Mouse (Mus musculus): ENCODE data around the gene Magee1.
A peak's percentile ranks its signal among the peaks of the same experiment; 100 is the strongest.
"Not testable (repeated sequence)": the region's sequence is repeated elsewhere in the genome, so short reads cannot be mapped to it uniquely, and the experiment has no call there.

The Magee1 gene

DNA sequence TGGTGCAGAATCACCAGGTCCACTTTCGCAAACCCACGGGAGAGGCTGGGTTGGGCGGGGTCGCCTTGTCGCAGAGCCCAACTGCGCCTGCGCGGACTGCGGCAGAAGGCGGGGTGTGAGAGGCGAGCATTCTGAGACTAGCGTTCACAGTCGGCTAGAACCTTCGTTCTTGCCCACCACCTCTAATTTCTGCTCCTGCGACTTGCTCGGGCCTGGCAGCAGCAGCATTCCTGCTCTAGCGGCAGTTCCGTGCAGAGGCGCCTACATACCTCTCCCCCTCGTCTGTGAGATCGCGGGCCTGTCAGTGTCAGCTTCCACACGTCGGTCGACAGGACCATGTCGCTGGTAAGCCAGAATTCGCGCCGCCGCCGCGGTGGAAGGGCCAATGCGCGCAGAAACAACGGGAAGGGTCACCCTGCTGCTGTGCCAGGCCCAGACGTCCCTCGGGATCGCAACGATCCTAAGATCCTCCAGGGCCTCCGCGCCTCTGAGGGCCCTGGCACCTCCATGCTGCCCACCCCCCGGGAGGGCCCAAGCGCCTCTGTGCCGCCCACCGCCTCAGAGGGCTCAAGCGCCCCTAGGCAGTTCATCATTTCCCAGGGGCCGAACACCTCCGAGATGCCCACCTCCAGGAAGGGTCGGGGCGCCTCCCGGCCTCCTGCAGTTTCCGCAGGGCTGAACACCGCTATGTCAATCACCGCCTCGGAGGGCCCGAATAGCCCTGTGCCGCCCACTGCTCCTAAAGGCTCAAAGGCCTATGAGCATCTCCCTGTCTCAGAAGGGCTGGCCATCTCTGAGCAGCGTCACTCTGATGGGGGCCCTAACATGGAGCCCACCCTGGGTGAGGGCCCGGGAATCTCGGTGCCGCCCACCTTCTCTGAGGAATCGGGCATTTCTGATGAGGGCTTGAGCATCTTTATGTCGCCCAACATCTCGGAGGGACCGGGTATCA is at the start of gene Magee1:
Magee1 (plus strand) TSS at position 104 of the 952 bp plus-strand sequence.
- peak; percentile 70 for DNase-seq

DNA sequence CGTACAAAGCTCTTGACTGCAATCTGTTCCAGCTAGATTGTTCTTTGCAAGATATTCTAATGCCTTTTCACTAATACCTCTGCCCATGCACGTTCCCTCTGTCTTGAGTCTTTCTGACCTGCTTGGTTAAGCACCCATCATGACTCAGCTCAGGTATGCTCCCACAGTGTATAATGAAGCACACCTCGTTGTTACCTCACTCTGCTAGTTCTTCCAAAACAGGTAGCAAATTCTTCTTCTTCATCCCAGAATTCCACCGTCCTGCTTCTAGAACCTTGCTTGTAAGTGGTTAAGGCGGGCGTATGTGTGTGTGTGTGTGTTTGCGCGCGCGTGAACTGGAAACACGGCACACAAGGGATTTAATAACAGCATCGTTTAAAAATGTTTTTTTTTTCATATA is 41.0 kb upstream of the Magee1 start:
- no peak for DNase-seq

DNA sequence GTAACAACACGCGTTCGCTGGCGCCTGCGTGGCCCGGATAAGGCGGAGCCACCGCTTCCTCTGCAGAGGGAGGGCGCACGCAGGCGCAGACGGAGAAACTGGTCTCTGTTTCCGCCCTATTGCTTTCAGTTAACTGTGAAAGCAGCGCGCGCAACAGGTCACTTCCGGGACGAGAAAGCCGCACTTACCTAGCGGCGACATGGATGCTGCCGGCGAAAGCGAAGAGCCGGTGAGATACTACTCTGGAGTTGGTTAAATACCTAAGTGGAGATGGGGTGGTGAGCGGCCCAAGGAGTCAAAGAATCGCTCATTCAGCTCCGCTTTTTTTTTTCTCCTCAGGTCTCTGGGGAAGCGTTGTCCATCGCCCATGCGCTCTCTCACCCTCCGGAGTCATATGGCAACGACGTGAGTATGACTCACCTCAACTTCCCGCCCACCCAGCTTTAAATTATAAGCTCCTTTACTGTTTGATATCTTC is 40.5 kb upstream of the Magee1 start, which contains the start of gene Pbdc1:
Pbdc1 (plus strand) TSS at position 142 of the 478 bp plus-strand sequence.
- DNase-seq: peak; percentile 91

DNA sequence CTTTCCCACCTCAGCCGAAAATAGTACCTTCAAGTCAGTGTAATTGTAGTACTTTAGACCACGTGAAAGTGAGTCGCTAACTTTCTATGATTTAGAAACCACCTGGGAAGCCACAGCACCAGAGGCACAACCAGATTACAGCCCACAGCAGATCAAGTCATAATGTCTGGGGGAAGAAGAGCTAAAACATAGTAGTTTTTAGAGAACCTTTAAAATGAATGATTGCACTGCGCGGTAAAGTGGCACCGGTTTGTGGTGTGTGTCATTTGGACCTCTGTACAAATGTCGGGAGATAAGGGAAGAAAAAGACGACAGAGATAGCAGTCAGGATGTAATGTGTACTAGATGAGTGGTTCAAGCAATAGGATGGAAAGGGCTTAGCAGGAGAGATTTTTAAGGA is 40.1 kb upstream of the Magee1 start:
- DNase-seq: no peak

DNA sequence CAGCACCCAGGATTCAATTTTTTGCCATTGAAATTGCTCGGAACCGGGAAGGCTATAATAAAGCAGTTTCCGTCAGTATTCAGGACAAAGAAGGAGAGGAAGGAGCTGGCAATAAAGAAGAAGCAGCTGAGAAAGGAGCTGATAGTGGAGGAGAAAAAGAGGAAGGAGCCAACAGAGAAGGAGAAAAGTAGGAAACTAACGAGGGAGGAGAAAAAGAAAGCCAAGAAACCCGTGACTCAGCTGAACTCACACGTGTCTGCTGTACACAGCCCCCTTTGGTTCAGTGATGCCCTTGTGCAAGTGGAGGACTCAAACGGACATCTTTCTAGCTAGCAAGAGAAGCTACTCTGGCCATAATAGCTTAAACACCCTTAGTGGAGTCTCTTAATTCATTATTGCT is 37.2 kb upstream of the Magee1 start:
- DNase-seq: not testable (repeated sequence)

DNA sequence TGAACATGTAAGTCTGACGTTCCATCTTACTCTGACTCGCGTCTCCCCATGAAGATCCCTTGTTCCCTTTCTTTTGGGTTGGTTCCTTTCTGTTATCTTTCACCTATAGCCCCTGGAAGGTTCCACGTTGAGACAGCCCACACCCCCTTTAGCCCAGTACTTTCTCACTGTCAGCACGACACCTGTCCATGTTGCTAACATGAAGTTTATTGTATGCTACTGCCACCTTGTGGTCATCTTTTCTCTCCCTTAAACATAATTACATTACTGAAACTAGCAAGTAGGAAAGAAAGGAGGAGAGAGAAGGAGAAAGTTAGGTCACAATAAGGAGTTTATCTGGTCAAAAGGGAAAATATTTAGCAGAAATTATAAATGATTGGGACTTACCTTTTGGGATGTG is 16.0 kb upstream of the Magee1 start:
- DNase-seq: peak; percentile 15

DNA sequence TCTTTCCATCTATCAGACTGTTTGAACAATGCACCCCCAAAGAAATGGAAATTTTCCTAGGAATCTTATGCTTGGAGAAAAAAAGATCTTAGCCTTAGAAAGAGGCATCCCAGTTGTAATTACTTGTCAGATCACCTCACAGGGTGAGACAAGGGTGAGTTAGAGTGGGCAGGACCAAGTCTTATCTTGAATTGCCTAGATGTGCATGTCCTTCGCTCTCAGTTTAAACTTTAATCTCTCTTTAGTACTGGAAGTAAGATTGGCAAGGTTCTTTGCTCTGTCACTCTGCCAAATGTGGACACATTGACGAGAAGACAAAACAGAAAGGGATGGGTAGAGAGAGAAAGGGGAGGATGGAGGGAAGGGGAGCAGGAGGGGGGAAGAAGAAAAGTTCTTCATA is 5.2 kb upstream of the Magee1 start:
- peak; percentile 2 for DNase-seq

DNA sequence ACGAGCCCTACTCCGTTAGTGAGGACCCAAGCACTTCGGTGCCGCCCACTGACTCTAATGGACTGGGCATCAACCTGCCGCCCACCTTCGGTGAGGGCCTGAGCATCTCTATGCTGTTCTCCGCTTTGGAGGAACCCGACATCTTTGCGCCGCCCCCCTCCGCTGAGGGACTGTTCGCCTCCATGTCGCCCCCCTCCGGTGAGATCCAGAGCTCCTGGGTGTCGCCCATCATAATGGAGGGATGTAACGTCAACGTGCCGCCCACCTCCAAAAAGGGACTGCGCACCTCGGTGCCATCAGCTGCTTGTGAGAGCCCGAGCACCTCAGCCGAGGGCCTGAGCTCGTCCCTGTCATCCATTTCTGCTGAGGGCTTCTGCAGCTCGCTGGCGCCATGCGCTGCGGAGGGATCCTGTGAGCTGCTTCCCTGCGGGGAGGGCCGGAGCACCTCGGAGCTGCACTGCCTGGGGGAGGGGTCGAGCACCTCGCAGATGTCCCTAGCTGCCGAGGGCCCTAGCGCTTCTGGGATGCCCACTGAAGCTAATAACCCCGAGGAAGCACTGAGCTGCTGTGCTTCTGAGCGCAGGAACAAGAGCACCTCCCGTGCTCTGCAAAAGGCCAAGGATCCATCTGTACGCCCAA is 1.2 kb downstream of the Magee1 start:
- peak; percentile 67 for DNase-seq

DNA sequence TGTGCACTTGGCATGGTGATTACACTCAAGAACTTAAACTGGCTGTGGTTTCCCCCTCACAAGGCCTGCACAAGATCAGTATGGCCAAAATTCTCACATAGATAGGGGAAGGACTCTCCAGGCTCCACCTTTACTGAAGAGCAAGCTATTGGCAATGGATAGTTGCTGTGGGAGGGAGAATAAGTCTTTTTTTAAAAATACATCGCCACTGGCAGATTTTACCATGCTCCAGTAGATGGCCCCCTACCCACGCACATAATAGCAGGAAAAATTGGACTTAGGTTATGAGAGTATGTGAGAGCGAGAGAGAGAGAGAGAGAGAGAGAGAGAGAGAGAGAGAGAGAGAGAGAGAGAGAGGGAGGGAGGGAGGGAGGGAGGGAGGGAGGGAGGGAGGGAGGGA is 4.7 kb downstream of the Magee1 start:
- DNase-seq: peak; percentile 7

DNA sequence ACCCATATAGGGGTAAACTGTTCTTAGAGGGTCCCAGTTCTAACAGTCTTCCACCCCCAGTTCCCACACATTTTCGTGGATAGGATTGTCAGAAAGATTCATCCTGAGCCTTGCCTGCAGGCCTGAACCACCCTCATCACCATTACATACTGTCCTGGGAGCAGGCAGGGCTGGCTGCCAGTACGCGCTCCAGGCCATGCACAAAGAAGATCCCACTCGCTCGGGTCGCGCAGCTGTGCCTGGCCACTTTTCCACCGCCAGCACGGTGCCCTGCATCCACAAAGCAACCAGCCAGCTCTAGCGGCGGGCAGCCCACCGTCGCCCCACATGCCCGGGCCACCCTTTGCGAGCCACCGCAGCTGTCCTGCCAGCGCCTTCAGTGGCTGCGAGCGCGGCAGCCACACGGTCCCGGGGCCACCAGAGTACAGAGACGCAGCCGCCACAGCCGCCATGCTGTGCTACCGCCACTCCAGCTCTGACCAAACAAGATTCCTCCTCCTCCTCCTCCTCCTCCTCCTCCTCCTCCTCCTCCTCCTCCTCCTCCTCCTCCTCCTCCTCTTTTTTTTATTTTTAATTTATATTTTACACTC is 31.8 kb downstream of the Magee1 start:
- DNase-seq: no peak

DNA sequence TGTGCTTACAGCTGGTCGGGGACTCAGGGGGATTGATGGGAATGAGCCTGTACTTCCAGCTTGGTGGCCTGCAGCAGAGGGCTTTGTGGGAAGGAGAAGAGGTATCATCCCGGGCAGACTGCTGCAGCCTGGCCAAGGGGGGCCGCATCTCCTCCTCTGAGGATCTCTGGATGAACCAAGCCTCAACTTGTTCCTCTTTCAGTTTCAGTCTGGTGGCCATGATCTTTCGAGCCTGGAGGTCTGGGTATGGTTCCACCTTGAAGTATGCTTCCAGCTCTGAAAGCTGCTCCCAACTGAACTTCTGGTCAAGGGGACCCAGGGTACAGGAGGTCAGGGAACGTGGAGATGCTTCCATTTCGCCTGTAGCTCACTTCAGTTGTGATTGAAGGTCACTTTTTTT is 44.8 kb downstream of the Magee1 start:
- not testable (repeated sequence) for DNase-seq

DNA sequence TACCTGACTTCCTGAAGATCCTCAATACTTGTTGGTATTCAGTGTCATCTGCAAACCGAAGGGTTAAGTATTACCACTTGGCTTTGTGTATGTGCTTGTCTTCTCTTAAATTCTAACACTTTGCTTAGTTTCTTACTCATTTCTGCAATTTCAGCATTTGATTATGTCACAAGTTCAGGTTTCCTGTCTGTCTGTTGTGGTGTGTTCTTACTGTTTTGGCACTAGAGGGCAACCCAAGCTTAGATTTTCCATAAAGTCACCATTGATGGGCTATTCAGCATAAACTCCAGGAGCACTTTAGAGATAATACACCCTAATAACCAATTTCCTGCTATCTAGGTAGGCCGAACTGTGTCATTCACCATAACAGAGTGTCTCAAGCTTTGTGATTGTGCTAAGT is 47.0 kb downstream of the Magee1 start:
- DNase-seq: no peak

Data from kidney, postnatal 14 days (tissue).